Mouse (Mus musculus): ENCODE results near the gene Tsen34. TPM values are rescaled to one million over a fixed set of nuclear protein-coding genes. Genes with fewer than 3 reads are reported as not detected.

Tsen34 gene
- total and polyA plus RNA-seq, 2 experiments from 2014 or later = 259 to 291 TPM

- H3K27ac ChIP-seq (ENCODE audit: low read depth, low read length) = no peak overlapping the region
- DNase-seq = peak; percentile 2
- no peak for TF ChIP-seq CTCF (IDR thresholded peaks at IDR 0.05; ENCODE audit: low read depth)
- no peaks in the 10 kb centered on the region for H3K27me3 ChIP-seq (ENCODE audit: insufficient read depth, low read length)
- peak overlapping the region; percentile 92 for H3K4me3 ChIP-seq (ENCODE audit: low read depth, low read length)
- WGBS = 17% methylated on average over 9 of the region's 9 CpGs
- no peak for ATAC-seq
- H3K36me3 ChIP-seq (ENCODE audit: insufficient read depth) = peaks cover 8% of the 10 kb centered on the region
- H3K9me3 ChIP-seq (ENCODE audit: low read length) = no peaks in the 10 kb centered on the region
- H3K4me1 ChIP-seq (ENCODE audit: insufficient read depth) = peaks cover 21% of the 10 kb centered on the region
- H3K4me2 ChIP-seq (ENCODE audit: low read depth) = peak overlapping the region; percentile 74
- peak overlapping the region; percentile 94 for H3K9ac ChIP-seq
Observed at GRCm38 (mm10) chr7:3646188-3646587, 46.5 kb upstream of the Tsen34 start.

GRCm38 (mm10) chr7:3646641-3647040 is 46.0 kb upstream of the Tsen34 start:
- no peak overlapping the region for H3K27ac ChIP-seq (ENCODE audit: low read depth, low read length)
- peaks cover 11% of the 10 kb centered on the region; the same call in 1 of the 2 replicates for H3K36me3 ChIP-seq (ENCODE audit: insufficient read depth)
- peak overlapping the region; percentile 94 for H3K9ac ChIP-seq
- peak overlapping the region; percentile 74 for H3K4me2 ChIP-seq (ENCODE audit: low read depth)
- no peak for TF ChIP-seq CTCF (IDR thresholded peaks at IDR 0.05; ENCODE audit: low read depth)
- ATAC-seq (no peak), DNase-seq (no peak)
- 71% methylated on average over 4 of the region's 4 CpGs for WGBS
- H3K9me3 ChIP-seq (ENCODE audit: low read length) = no peaks in the 10 kb centered on the region
- H3K4me3 ChIP-seq (ENCODE audit: low read depth, low read length) = peak overlapping the region; percentile 92
- peaks cover 21% of the 10 kb centered on the region for H3K4me1 ChIP-seq (ENCODE audit: insufficient read depth)
- H3K27me3 ChIP-seq (ENCODE audit: insufficient read depth, low read length) = no peaks in the 10 kb centered on the region

- TF ChIP-seq CTCF (IDR thresholded peaks at IDR 0.05; ENCODE audit: low read depth) = no peak
- H3K36me3 ChIP-seq (ENCODE audit: insufficient read depth) = peaks cover 97% of the 10 kb centered on the region
- H3K27me3 ChIP-seq (ENCODE audit: insufficient read depth, low read length) = no peaks in the 10 kb centered on the region
- no peak overlapping the region for H3K4me2 ChIP-seq (ENCODE audit: low read depth)
- H3K4me1 ChIP-seq (ENCODE audit: insufficient read depth) = no peaks in the 10 kb centered on the region
- no peaks in the 10 kb centered on the region for H3K9me3 ChIP-seq (ENCODE audit: low read length)
- H3K9ac ChIP-seq = no peak overlapping the region
- WGBS = 87% methylated on average over 4 of the region's 4 CpGs
- H3K27ac ChIP-seq (ENCODE audit: low read depth, low read length) = no peak overlapping the region
- no peak overlapping the region for H3K4me3 ChIP-seq (ENCODE audit: low read depth, low read length)
- ATAC-seq (no peak), DNase-seq (no peak)
Observed at GRCm38 (mm10) chr7:3656966-3657365, 35.7 kb upstream of the Tsen34 start.

- no peaks in the 10 kb centered on the region for H3K9me3 ChIP-seq (ENCODE audit: low read length)
- H3K36me3 ChIP-seq (ENCODE audit: insufficient read depth) = peaks cover 93% of the 10 kb centered on the region
- no peaks in the 10 kb centered on the region for H3K27me3 ChIP-seq (ENCODE audit: insufficient read depth, low read length)
- no peak overlapping the region for H3K27ac ChIP-seq (ENCODE audit: low read depth, low read length)
- no peak overlapping the region for H3K9ac ChIP-seq
- no peak overlapping the region for H3K4me3 ChIP-seq (ENCODE audit: low read depth, low read length)
- no peak for TF ChIP-seq CTCF (IDR thresholded peaks at IDR 0.05; ENCODE audit: low read depth)
- no peak for ATAC-seq
- H3K4me1 ChIP-seq (ENCODE audit: insufficient read depth) = no peaks in the 10 kb centered on the region
- 94% methylated on average over 14 of the region's 14 CpGs for WGBS
- H3K4me2 ChIP-seq (ENCODE audit: low read depth) = no peak overlapping the region
- no peak for DNase-seq
Observed at GRCm38 (mm10) chr7:3658578-3658977, 34.1 kb upstream of the Tsen34 start.

DNA sequence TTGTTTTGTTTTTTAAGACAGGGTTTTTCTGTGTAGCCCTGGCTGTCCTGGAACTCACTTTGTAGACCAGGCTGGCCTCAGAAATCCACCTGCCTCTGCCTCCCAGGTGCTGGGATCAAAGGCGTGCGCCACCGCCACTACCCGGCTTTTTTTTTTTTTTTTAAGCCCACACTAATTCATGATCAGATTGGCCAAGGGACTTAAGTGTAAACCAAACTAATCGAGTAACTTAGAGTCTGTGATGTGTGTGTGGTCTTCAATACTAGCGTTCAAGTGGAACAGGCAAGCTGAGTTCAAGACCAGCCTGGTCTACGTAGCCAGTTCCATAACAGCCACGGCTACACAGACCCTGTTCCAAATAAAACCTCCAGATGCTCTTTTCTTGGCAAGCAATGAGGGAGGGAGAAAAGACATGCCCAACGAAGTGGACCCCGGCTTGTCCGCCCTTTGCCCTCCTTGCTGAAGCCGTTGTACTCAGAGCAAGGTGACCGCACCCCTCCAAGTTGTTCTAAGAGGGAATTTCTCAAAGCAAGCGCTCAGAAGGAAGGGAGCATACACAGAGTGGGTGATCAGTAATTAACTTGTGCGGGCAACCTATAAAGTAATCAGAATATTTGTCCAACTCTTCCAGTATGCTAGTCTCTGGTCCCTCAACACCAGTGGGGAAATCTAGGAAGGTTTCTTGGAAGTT is 28.0 kb upstream of the Tsen34 start:
- WGBS = 21% methylated on average over 15 of the region's 15 CpGs
- Histone ChIP-seq H3K4me1 (ENCODE audit: insufficient read depth) (peaks cover 8% of the 10 kb centered on the region; the same call in 1 of the 2 replicates), H3K4me2 (ENCODE audit: low read depth) (peak overlapping the region; percentile 83), H3K27me3 (ENCODE audit: insufficient read depth, low read length) (no peaks in the 10 kb centered on the region), H3K36me3 (ENCODE audit: insufficient read depth) (peaks cover 32% of the 10 kb centered on the region), H3K27ac (ENCODE audit: low read depth, low read length) (peak overlapping the region; percentile 70), H3K9ac (peak overlapping the region; percentile 56), H3K4me3 (ENCODE audit: low read depth, low read length) (peak overlapping the region; percentile 61), H3K9me3 (ENCODE audit: low read length) (no peaks in the 10 kb centered on the region)
- no peak for DNase-seq
- TF ChIP-seq CTCF (IDR thresholded peaks at IDR 0.05; ENCODE audit: low read depth) = no peak
- ATAC-seq = peak; percentile 8

DNA sequence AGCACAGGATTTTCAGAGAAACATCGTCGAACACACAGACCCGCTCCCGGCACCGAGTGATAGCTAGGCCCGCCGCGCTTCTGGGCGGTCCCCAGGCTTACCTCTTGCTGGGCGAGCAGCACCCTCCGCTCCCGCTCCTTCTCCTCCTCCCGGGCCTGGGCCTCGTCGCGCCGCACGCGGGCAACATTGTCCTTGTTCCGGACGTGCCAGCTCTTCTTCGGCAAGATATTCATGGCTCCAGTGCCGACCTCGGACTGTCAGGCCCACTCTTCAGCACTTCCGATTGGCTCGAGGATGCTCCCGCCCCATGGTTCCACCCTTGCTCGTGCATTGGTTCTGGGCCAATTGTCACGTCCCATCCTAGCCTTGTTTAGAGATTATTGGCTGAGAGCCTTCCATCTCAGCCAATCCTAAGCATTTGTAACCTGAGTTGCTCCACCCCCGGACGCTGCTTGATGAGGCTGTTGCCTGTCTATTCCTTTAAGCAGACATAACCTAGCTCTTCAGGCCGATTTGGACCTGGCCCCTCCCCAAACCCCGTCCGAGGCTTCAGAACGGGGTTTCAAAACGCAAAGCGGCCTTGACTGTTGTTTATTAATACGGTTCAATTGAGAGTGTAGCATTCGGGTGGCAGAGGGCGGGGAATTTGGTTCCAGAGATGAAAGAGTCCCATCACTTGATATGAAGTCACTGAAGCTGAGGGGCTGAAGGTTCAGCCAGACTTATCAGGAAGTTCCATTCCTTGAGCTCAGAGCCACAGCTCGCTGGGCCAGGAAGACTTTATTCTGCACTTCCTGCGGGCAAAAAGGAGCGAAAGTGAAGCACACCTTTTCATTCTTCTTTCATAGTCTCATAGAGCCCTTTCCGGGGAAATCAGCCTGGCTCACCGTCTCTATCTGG is 27.2 kb upstream of the Tsen34 start, which contains the start of gene Leng1:
TSS of gene Leng1 (minus strand) at position 626 of the 900 bp plus-strand sequence.
- Histone ChIP-seq H3K9ac (peak within 1 kb of the TSS; percentile 56), H3K4me2 (ENCODE audit: low read depth) (peak within 1 kb of the TSS; percentile 83), H3K4me3 (ENCODE audit: low read depth, low read length) (peak within 1 kb of the TSS; percentile 61), H3K9me3 (ENCODE audit: low read length) (no peaks in the 10 kb centered on the region), H3K36me3 (ENCODE audit: insufficient read depth) (peaks cover 24% of the 10 kb centered on the region), H3K27ac (ENCODE audit: low read depth, low read length) (peak within 1 kb of the TSS; percentile 80), H3K27me3 (ENCODE audit: insufficient read depth, low read length) (no peaks in the 10 kb centered on the region), H3K4me1 (ENCODE audit: insufficient read depth) (peaks cover 8% of the 10 kb centered on the region; the same call in 1 of the 2 replicates)
- ATAC-seq (peak; percentile 99), DNase-seq (peak; percentile 98)
- no peak for TF ChIP-seq CTCF (IDR thresholded peaks at IDR 0.05; ENCODE audit: low read depth)
- 5% methylated on average over 45 of the region's 45 CpGs for WGBS

All from forebrain, postnatal 0 days (tissue).